Mouse (Mus musculus) kidney, adult 9 months (tissue): Measurements from ENCODE around the gene Ccdc187.
A peak's percentile ranks its signal among the peaks of the same experiment; 100 is the strongest.

Experiments used
- DNase-seq: peaks from one replicate; pipeline ENCODE4 v3.0.0; 2022

The Ccdc187 gene

GRCm38 (mm10) chr2:26294457-26294856 is at the start of gene Ccdc187:
TSS of gene Ccdc187 (minus strand) at chr2:26294557.
- DNase-seq: no peak

- DNase-seq: peak; percentile 64
Observed at GRCm38 (mm10) chr2:26342609-26343490, 48.5 kb upstream of the Ccdc187 start.

GRCm38 (mm10) chr2:26342044-26342443 is 47.7 kb upstream of the Ccdc187 start:
- DNase-seq: peak; percentile 49

GRCm38 (mm10) chr2:26341510-26341981 is 47.2 kb upstream of the Ccdc187 start:
- no peak for DNase-seq

GRCm38 (mm10) chr2:26339204-26339551 is 44.8 kb upstream of the Ccdc187 start:
- no peak for DNase-seq

GRCm38 (mm10) chr2:26338302-26339203 is 44.2 kb upstream of the Ccdc187 start:
- DNase-seq: no peak

DNA sequence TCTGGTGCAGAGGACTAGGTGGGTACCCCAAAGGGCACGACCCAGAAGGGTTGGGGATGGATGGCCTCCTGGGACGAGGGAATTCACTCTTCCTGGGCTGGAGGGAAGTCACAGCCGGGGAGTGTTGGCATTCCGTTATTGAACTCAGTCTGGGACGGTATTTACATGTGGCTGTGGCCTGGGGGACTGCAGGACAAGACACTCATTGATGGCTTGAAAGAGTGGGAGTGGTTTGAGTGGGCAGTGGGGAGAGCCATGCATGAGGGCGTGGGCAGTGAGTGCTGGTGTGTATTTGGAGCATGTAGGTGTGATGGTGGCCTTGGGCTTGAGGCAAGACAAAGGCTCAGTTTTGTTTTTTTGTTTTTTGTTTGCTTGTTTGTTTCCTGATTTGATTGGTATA is 36.3 kb upstream of the Ccdc187 start:
- no peak for DNase-seq

GRCm38 (mm10) chr2:26330056-26330468 is 35.7 kb upstream of the Ccdc187 start:
- no peak for DNase-seq

GRCm38 (mm10) chr2:26329402-26329801 is 35.0 kb upstream of the Ccdc187 start:
- DNase-seq: no peak

- DNase-seq: no peak
Observed at GRCm38 (mm10) chr2:26327852-26328251, 33.5 kb upstream of the Ccdc187 start.

- peak; percentile 62 for DNase-seq
Observed at GRCm38 (mm10) chr2:26325386-26326181, 31.2 kb upstream of the Ccdc187 start.

DNA sequence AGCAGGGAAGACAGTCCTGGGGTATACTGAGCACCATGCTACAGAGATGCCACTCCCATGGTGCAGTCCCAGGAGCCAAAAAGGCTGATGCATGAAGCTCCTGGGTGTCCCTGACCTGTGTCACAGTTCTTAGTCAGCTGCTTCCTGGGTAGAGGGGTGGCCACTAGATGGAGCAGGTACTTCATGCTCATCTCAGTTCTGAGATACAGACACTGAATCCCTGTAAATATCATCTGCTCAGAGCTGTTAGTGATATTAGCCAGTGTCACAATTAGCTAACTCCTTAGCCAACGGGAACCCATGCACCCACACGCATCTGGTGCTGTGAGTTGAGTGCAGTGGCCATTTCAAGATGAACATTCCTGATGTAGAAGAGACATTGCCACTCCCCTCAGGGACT is 30.6 kb upstream of the Ccdc187 start:
- DNase-seq: peak; percentile 61

DNA sequence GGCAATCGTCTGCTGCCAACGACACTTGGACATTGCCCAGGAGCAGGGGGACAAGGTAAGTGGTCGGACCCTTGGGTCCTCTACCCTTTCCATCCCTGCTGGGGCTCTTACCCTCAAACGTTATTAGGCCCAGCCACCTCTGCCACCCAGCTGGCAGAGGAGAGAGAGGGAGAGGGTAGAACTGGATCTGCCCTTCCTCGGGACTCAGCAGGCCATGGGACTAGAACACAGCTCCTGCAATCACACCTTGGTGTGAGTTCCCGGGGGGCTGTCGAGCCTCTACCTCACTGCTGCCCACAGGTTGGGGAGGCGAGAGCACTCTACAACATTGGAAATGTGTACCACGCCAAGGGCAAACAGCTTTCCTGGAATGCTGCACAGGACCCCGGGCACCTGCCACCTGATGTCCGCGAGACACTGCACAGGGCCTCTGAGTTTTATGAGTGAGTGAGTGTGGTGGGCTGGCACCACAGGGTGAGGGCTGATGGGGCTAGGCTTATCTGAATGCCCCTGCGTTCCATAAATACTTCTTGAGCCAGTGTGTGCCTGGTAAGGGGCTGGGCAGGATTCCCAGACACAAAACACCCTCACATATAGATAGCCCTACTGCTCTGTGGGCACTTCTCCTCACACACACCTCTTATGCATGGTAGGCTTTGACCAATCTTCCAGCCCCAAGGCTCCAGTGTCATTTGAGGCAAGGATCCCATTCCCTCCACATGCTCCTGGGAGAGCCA is 29.4 kb upstream of the Ccdc187 start:
- DNase-seq: no peak

DNA sequence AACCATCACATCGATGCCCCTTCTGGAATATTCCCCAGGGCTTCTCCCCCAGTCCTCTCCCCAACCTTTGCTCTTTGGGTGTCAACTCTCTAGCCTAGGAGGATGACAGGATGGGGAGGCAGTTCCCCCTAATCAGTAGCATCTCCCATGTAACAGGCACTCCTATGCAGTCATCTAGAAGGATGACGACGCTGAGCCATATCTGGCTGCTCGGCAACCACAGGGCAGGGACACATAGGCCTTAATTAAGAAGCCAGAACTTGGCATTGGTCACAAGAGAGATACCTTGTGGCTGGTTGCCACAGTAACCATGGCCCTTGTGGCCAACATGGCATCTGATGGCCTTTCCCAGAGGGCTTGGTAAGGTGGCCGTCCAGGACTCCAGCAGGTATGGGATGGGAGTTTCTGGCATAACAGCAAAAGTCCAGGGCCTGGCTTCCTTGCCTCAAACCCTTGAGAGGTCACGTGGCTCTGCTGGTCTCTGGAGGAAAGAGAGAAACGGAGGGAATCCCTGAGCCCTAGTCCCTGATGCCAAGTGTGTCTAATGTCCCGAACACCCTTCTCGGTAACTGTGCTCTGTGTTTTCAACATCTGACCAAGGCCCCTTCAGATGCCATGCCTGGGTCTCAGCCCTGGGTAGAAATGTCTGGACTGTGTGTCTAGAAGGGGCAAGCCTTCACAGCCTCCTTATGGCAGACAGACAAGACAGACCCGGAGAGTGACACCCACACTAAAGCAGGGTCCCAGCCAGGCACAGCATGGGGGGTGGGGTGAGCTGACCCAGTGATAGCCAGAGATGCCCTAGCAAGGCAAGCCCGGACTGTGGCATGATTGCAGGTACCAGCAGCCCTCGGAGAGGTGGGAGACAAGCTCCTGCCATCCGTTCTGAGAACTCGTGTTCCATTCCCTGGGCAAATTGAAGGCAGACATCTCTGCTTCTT is 26.2 kb upstream of the Ccdc187 start:
- no peak for DNase-seq

- no peak for DNase-seq
Observed at GRCm38 (mm10) chr2:26319519-26320244, 25.3 kb upstream of the Ccdc187 start.

DNA sequence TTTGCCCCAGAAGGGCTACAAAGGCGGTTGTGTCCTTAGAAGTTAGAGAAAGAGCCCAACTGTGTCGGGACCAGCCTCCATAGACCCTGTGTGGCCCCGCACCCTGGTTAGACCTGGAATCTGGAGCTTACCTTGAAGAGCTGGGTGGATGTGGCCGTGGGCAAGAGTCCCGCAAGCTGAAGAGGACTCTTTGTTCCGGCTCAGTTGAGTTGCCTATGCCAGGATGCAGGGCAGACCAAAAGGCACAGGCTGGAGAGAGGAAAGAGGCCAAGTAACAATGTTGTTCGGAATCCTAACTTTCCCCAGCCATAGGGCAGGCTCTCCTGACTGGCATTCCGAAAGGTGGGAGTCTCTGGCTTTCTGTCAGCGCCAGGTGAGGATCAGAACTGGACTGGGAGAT is 24.8 kb upstream of the Ccdc187 start:
- DNase-seq: no peak

DNA sequence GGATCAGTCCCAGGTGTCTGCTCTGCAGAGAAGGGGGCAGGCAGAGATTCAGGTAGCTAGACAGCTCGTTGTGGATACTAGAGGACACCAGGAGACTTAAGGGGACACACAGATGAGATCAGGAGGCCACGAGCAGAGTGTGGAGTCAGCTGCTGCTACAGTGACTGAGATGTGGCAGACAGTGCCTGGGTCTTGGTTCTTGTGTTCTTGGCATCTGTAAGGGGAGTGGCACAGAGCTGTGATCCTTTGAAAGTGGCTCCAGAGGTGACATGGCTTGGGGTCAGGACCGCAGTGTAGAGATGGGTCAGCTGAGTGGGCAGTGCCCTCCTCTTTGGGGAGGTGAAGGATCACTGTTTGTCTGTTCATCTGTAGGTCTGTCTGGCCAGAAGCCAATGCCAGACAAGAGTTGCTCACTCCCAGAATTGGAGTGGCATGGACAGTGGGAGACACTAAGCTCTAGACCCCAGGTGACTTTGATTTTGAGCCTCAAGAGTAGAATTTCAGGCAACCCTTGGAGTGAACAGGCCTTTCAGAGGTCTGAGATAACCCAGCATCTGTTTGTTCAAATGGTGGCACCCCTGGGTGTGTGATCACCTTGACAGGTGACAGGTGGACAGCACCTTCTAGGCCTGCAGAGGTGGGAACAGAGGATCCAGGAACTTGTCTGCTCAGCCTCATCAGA is 23.8 kb upstream of the Ccdc187 start:
- DNase-seq: no peak

GRCm38 (mm10) chr2:26317371-26317770 is 23.0 kb upstream of the Ccdc187 start:
- DNase-seq: no peak

GRCm38 (mm10) chr2:26316576-26317246 is 22.4 kb upstream of the Ccdc187 start:
- DNase-seq: no peak
